Mouse (Mus musculus) C2C12 (cell line): ENCODE results near the gene Gzf1.

ENCODE experiments used
- CEBPB ChIP-seq: IDR thresholded peaks from one replicate; pipeline ENCODE4 v1.6.1; 2011; ENCODE audit warnings: low read depth, mild to moderate bottlenecking, control low read depth, moderate library complexity
- CTCF ChIP-seq: IDR thresholded peaks from one replicate; pipeline ENCODE4 v1.5.1; 2011; ENCODE audit not compliant: control insufficient read depth, insufficient read depth, insufficient read length
- FOSL1 ChIP-seq: IDR thresholded peaks from one replicate; pipeline ENCODE4 v1.8.0; 2011; ENCODE audit warnings: mild to moderate bottlenecking, low read length; ENCODE audit not compliant: poor library complexity, insufficient read depth, severe bottlenecking
- MAX ChIP-seq: IDR thresholded peaks from one replicate; pipeline ENCODE4 v1.6.1; 2011; ENCODE audit warnings: mild to moderate bottlenecking, control low read depth
- MYOD1 ChIP-seq: IDR thresholded peaks from one replicate; pipeline ENCODE4 v1.6.1; 2011; ENCODE audit warnings: low read depth; ENCODE audit not compliant: control insufficient read depth, insufficient read length
- MYOG ChIP-seq: IDR thresholded peaks from one replicate; pipeline ENCODE4 v1.6.1; 2011; ENCODE audit not compliant: control insufficient read depth, insufficient read length; ENCODE audit errors: extremely low read depth
- USF1 ChIP-seq: IDR thresholded peaks from one replicate; pipeline ENCODE4 v1.6.1; 2011; ENCODE audit warnings: low read depth, mild to moderate bottlenecking, control low read depth, moderate library complexity

- no peak for TF ChIP-seq CTCF
- TF ChIP-seq MAX, result no peak
- no peak for TF ChIP-seq MYOD1
- no peak for TF ChIP-seq CEBPB
- no peak for TF ChIP-seq MYOG
- TF ChIP-seq USF1, result no peak
- TF ChIP-seq FOSL1, result no peak
These were observed 17.4 kb upstream of the Gzf1 start for GRCm38 (mm10) chr2:148663458-148663857.
